Mouse (Mus musculus): Measurements from ENCODE around the gene Scamp3. TPM values are rescaled to one million over a fixed set of nuclear protein-coding genes. Genes with fewer than 3 reads are reported as not detected.

Gene Scamp3
- polyA plus RNA-seq, 1 experiment, result 96.1 TPM

GRCm38 (mm10) chr3:89136365-89136764 is 40.9 kb upstream of the Scamp3 start:
- H3K4me1 ChIP-seq (ENCODE audit: control insufficient read depth, insufficient read depth, insufficient read length, low read length), result peaks cover 32% of the 10 kb centered on the region
- peaks cover 9% of the 10 kb centered on the region for H3K36me3 ChIP-seq (ENCODE audit: control insufficient read depth, insufficient read depth, low read length)
- TF ChIP-seq POLR2A (IDR thresholded peaks at IDR 0.05; ENCODE audit: low read depth, low read length) (peak; percentile 99), CTCF (IDR thresholded peaks at IDR 0.05; ENCODE audit: extremely low read depth, insufficient read length, insufficient replicate concordance, low read depth, low read length) (0 out of 2 replicates have a peak, but pooled peaks have one; percentile 19)
- H3K27me3 ChIP-seq (ENCODE audit: control insufficient read depth, insufficient read depth, low read length), result no peaks in the 10 kb centered on the region
- H3K4me3 ChIP-seq (ENCODE audit: low read depth, low read length), result peak overlapping the region; percentile 75
- WGBS, result 19% methylated on average over 9 of the region's 9 CpGs
- peak overlapping the region; percentile 91 for H3K27ac ChIP-seq (ENCODE audit: insufficient read depth, low read depth, low read length)

- 82% methylated on average over 10 of the region's 10 CpGs for WGBS
- TF ChIP-seq CTCF (IDR thresholded peaks at IDR 0.05; ENCODE audit: extremely low read depth, insufficient read length, insufficient replicate concordance, low read depth, low read length) (no peak), POLR2A (IDR thresholded peaks at IDR 0.05; ENCODE audit: low read depth, low read length) (no peak)
Measured at GRCm38 (mm10) chr3:89144821-89145220, 32.5 kb upstream of the Scamp3 start.

GRCm38 (mm10) chr3:89145566-89145965 is 31.7 kb upstream of the Scamp3 start:
- TF ChIP-seq CTCF (IDR thresholded peaks at IDR 0.05; ENCODE audit: extremely low read depth, insufficient read length, insufficient replicate concordance, low read depth, low read length), result no peak
- no peak for TF ChIP-seq POLR2A (IDR thresholded peaks at IDR 0.05; ENCODE audit: low read depth, low read length)
- H3K4me1 ChIP-seq (ENCODE audit: control insufficient read depth, insufficient read depth, insufficient read length, low read length), result peaks cover 10% of the 10 kb centered on the region
- no peak overlapping the region for H3K27ac ChIP-seq (ENCODE audit: insufficient read depth, low read depth, low read length)
- peaks cover 50% of the 10 kb centered on the region for H3K36me3 ChIP-seq (ENCODE audit: control insufficient read depth, insufficient read depth, low read length)
- WGBS, result 85% methylated on average over 8 of the region's 8 CpGs
- H3K4me3 ChIP-seq (ENCODE audit: low read depth, low read length), result no peak overlapping the region
- H3K27me3 ChIP-seq (ENCODE audit: control insufficient read depth, insufficient read depth, low read length), result peaks cover 3% of the 10 kb centered on the region; the same call in 1 of the 2 replicates

More at GRCm38 (mm10) chr3:89144821-89145220, 32.5 kb upstream of the Scamp3 start:
- no peak overlapping the region for H3K4me3 ChIP-seq (ENCODE audit: low read depth, low read length)
- no peak overlapping the region for H3K27ac ChIP-seq (ENCODE audit: insufficient read depth, low read depth, low read length)
- H3K4me1 ChIP-seq (ENCODE audit: control insufficient read depth, insufficient read depth, insufficient read length, low read length), result peaks cover 10% of the 10 kb centered on the region
- H3K27me3 ChIP-seq (ENCODE audit: control insufficient read depth, insufficient read depth, low read length), result peaks cover 2% of the 10 kb centered on the region; the same call in 1 of the 2 replicates
- peaks cover 52% of the 10 kb centered on the region for H3K36me3 ChIP-seq (ENCODE audit: control insufficient read depth, insufficient read depth, low read length)

- no peak overlapping the region for H3K27ac ChIP-seq (ENCODE audit: insufficient read depth, low read depth, low read length)
- TF ChIP-seq CTCF (IDR thresholded peaks at IDR 0.05; ENCODE audit: extremely low read depth, insufficient read length, insufficient replicate concordance, low read depth, low read length), result no peak
- 23% methylated on average over 26 of the region's 26 CpGs for WGBS
- H3K4me1 ChIP-seq (ENCODE audit: control insufficient read depth, insufficient read depth, insufficient read length, low read length), result peaks cover 10% of the 10 kb centered on the region
- H3K36me3 ChIP-seq (ENCODE audit: control insufficient read depth, insufficient read depth, low read length), result peaks cover 33% of the 10 kb centered on the region
- peak overlapping the region; percentile 54 for H3K4me3 ChIP-seq (ENCODE audit: low read depth, low read length)
- peaks cover 6% of the 10 kb centered on the region; the same call in 1 of the 2 replicates for H3K27me3 ChIP-seq (ENCODE audit: control insufficient read depth, insufficient read depth, low read length)
Measured at GRCm38 (mm10) chr3:89147101-89147978, 29.9 kb upstream of the Scamp3 start.

GRCm38 (mm10) chr3:89147979-89148311 is 29.3 kb upstream of the Scamp3 start:
- no peak overlapping the region for H3K27ac ChIP-seq (ENCODE audit: insufficient read depth, low read depth, low read length)
- WGBS, result 11% methylated on average over 15 of the region's 15 CpGs
- H3K36me3 ChIP-seq (ENCODE audit: control insufficient read depth, insufficient read depth, low read length), result peaks cover 27% of the 10 kb centered on the region

GRCm38 (mm10) chr3:89148567-89148966 is 28.7 kb upstream of the Scamp3 start:
- H3K4me3 ChIP-seq (ENCODE audit: low read depth, low read length), result no peak overlapping the region
- peaks cover 6% of the 10 kb centered on the region; the same call in 1 of the 2 replicates for H3K27me3 ChIP-seq (ENCODE audit: control insufficient read depth, insufficient read depth, low read length)
- peaks cover 21% of the 10 kb centered on the region for H3K36me3 ChIP-seq (ENCODE audit: control insufficient read depth, insufficient read depth, low read length)
- TF ChIP-seq CTCF (IDR thresholded peaks at IDR 0.05; ENCODE audit: extremely low read depth, insufficient read length, insufficient replicate concordance, low read depth, low read length) (no peak), POLR2A (IDR thresholded peaks at IDR 0.05; ENCODE audit: low read depth, low read length) (no peak)
- H3K27ac ChIP-seq (ENCODE audit: insufficient read depth, low read depth, low read length), result no peak overlapping the region
- H3K4me1 ChIP-seq (ENCODE audit: control insufficient read depth, insufficient read depth, insufficient read length, low read length), result peaks cover 10% of the 10 kb centered on the region
- WGBS, result 72% methylated on average over 14 of the region's 14 CpGs

More at GRCm38 (mm10) chr3:89147979-89148311, 29.3 kb upstream of the Scamp3 start:
- H3K27me3 ChIP-seq (ENCODE audit: control insufficient read depth, insufficient read depth, low read length), result peaks cover 6% of the 10 kb centered on the region; the same call in 1 of the 2 replicates
- TF ChIP-seq POLR2A (IDR thresholded peaks at IDR 0.05; ENCODE audit: low read depth, low read length), result no peak
- TF ChIP-seq CTCF (IDR thresholded peaks at IDR 0.05; ENCODE audit: extremely low read depth, insufficient read length, insufficient replicate concordance, low read depth, low read length), result no peak
- H3K4me1 ChIP-seq (ENCODE audit: control insufficient read depth, insufficient read depth, insufficient read length, low read length), result peaks cover 10% of the 10 kb centered on the region
- peak overlapping the region; percentile 54 for H3K4me3 ChIP-seq (ENCODE audit: low read depth, low read length)
